Mouse (Mus musculus) hindbrain, embryonic 15.5 days (tissue): Measurements from ENCODE around the gene Adamtsl1. TPM values are rescaled to one million over a fixed set of nuclear protein-coding genes. Genes with fewer than 3 reads are reported as not detected.
A peak's percentile ranks its signal among the peaks of the same experiment; 100 is the strongest.

Experiments used
- ATAC-seq: fragments of 200-750 bp; cut with Nextera tagmentation; 2 replicates; pipeline ENCODE4 v1.8.0; 2017; ENCODE audit warnings: low read depth, moderate number of reproducible peaks, moderate TSS enrichment; ENCODE audit not compliant: low FRiP score
- H3K27ac ChIP-seq: fragments of 300-500 bp; sonication (generic); replicated peaks from 2 replicates; pipeline ENCODE4 v1.5.1; 2015; ENCODE audit warnings: mild to moderate bottlenecking, inconsistent platforms
- H3K27me3 ChIP-seq: fragments of 300-500 bp; sonication (generic); 2 replicates; pipeline ENCODE4 v1.6.1; 2015; ENCODE audit warnings: control low read depth, inconsistent platforms
- H3K36me3 ChIP-seq: fragments of 300-500 bp; sonication (generic); 2 replicates; pipeline ENCODE4 v1.6.1; 2015; ENCODE audit warnings: control low read depth, inconsistent platforms
- H3K4me1 ChIP-seq: fragments of 300-500 bp; sonication (generic); replicated peaks from 2 replicates; pipeline ENCODE4 v1.6.1; 2015; ENCODE audit warnings: control low read depth, inconsistent platforms
- H3K4me2 ChIP-seq: fragments of 300-500 bp; sonication (generic); 2 replicates; pipeline ENCODE4 v1.6.1; 2015; ENCODE audit warnings: moderate library complexity, mild to moderate bottlenecking, inconsistent platforms
- H3K4me3 ChIP-seq: fragments of 300-500 bp; sonication (generic); 2 replicates; pipeline ENCODE4 v1.5.1; 2015; ENCODE audit warnings: mild to moderate bottlenecking, inconsistent platforms
- H3K9ac ChIP-seq: fragments of 300-500 bp; sonication (generic); 2 replicates; pipeline ENCODE4 v1.6.1; 2015; ENCODE audit warnings: inconsistent platforms
- H3K9me3 ChIP-seq: fragments of 300-500 bp; sonication (generic); 2 replicates; pipeline ENCODE4 v1.6.1; 2016; ENCODE audit warnings: control low read depth, inconsistent platforms
- WGBS: fragments of 180-500 bp; shearing (Covaris S2); methylation state at CpG from one replicate; pipeline ENCODE4 v1.1.7; 2015; 5-methylcytosine and 5-hydroxymethylcytosine counted together
- polyA plus RNA-seq: library from polyadenylated mRNA; unstranded; fragments of >200 nt; fragmentation: Nextera tagmentation; extraction: Ambion mirVana; gene quantifications from 2 replicates; pipeline ENCODE4 v1.2.1, GENCODE M21; 2015

Gene Adamtsl1
- polyA plus RNA-seq, 1 experiment from 2014 or later, result 11.8 TPM

- Histone ChIP-seq H3K4me1 (no peaks in the 10 kb centered on the region), H3K36me3 (no peaks in the 10 kb centered on the region), H3K27me3 (no peaks in the 10 kb centered on the region), H3K4me2 (no peak overlapping the region), H3K9me3 (no peaks in the 10 kb centered on the region), H3K27ac (no peak overlapping the region), H3K9ac (no peak overlapping the region), H3K4me3 (no peak overlapping the region)
- 84% methylated on average over 9 of the region's 9 CpGs for WGBS
- ATAC-seq, result no peak
Observed at GRCm38 (mm10) chr4:86408421-86408820, 894.4 kb downstream of the Adamtsl1 start.

- Histone ChIP-seq H3K27ac (no peak overlapping the region), H3K4me3 (no peak overlapping the region), H3K9ac (no peak overlapping the region), H3K9me3 (no peaks in the 10 kb centered on the region), H3K36me3 (no peaks in the 10 kb centered on the region), H3K27me3 (no peaks in the 10 kb centered on the region), H3K4me1 (no peaks in the 10 kb centered on the region), H3K4me2 (no peak overlapping the region)
- 96% methylated on average over 3 of the region's 3 CpGs for WGBS
- no peak for ATAC-seq
Observed at GRCm38 (mm10) chr4:86410946-86411345, 897.0 kb downstream of the Adamtsl1 start.

GRCm38 (mm10) chr4:86413388-86413787 is 899.4 kb downstream of the Adamtsl1 start:
- no peak overlapping the region for H3K9ac ChIP-seq
- H3K27me3 ChIP-seq, result no peaks in the 10 kb centered on the region
- no peak for ATAC-seq
- no peak overlapping the region for H3K4me2 ChIP-seq
- peaks cover 9% of the 10 kb centered on the region; the same call in 1 of the 2 replicates for H3K4me1 ChIP-seq
- H3K27ac ChIP-seq, result no peak overlapping the region
- WGBS, result 22% methylated on average over 3 of the region's 3 CpGs
- H3K36me3 ChIP-seq, result no peaks in the 10 kb centered on the region
- H3K4me3 ChIP-seq, result no peak overlapping the region
- H3K9me3 ChIP-seq, result no peaks in the 10 kb centered on the region

- H3K9ac ChIP-seq, result no peak overlapping the region
- no peak overlapping the region for H3K4me3 ChIP-seq
- H3K9me3 ChIP-seq, result no peaks in the 10 kb centered on the region
- WGBS, result 42% methylated on average over 15 of the region's 15 CpGs
- peak; percentile 71 for ATAC-seq
- peak overlapping the region; percentile 21; the same call in 1 of the 2 replicates for H3K4me2 ChIP-seq
- H3K4me1 ChIP-seq, result peaks cover 9% of the 10 kb centered on the region; the same call in 1 of the 2 replicates
- no peaks in the 10 kb centered on the region for H3K27me3 ChIP-seq
- H3K27ac ChIP-seq, result peak overlapping the region; percentile 30; the same call in 1 of the 2 replicates
- no peaks in the 10 kb centered on the region for H3K36me3 ChIP-seq
Observed at GRCm38 (mm10) chr4:86416401-86417025, 902.5 kb downstream of the Adamtsl1 start.

- WGBS, result 62% methylated on average over 6 of the region's 6 CpGs
- no peaks in the 10 kb centered on the region for H3K27me3 ChIP-seq
- no peak for ATAC-seq
Observed at GRCm38 (mm10) chr4:86422586-86422985, 908.6 kb downstream of the Adamtsl1 start.

GRCm38 (mm10) chr4:86425581-86425980 is 911.6 kb downstream of the Adamtsl1 start:
- no peaks in the 10 kb centered on the region; the same call in 1 of the 2 replicates for H3K4me1 ChIP-seq
- no peak overlapping the region for H3K4me2 ChIP-seq
- ATAC-seq, result no peak
- no peaks in the 10 kb centered on the region for H3K9me3 ChIP-seq
- no peak overlapping the region for H3K4me3 ChIP-seq
- H3K36me3 ChIP-seq, result no peaks in the 10 kb centered on the region
- H3K27ac ChIP-seq, result no peak overlapping the region
- H3K9ac ChIP-seq, result no peak overlapping the region
- 75% methylated on average over 7 of the region's 7 CpGs for WGBS
- H3K27me3 ChIP-seq, result no peaks in the 10 kb centered on the region

More at GRCm38 (mm10) chr4:86422586-86422985, 908.6 kb downstream of the Adamtsl1 start:
- Histone ChIP-seq H3K9ac (no peak overlapping the region), H3K9me3 (no peaks in the 10 kb centered on the region), H3K4me1 (no peaks in the 10 kb centered on the region; the same call in 1 of the 2 replicates), H3K4me3 (no peak overlapping the region), H3K4me2 (no peak overlapping the region), H3K36me3 (no peaks in the 10 kb centered on the region), H3K27ac (no peak overlapping the region)

- H3K9me3 ChIP-seq, result no peaks in the 10 kb centered on the region
- H3K27ac ChIP-seq, result no peak overlapping the region
- no peak overlapping the region for H3K4me2 ChIP-seq
- no peak overlapping the region for H3K9ac ChIP-seq
- no peaks in the 10 kb centered on the region for H3K36me3 ChIP-seq
- WGBS, result 41% methylated on average over 11 of the region's 11 CpGs
- no peaks in the 10 kb centered on the region; the same call in 1 of the 2 replicates for H3K4me1 ChIP-seq
- H3K27me3 ChIP-seq, result no peaks in the 10 kb centered on the region
- ATAC-seq, result 0 out of 2 replicates have a peak, but pooled peaks have one; percentile 38
- H3K4me3 ChIP-seq, result no peak overlapping the region
Observed at GRCm38 (mm10) chr4:86426549-86426948, 912.6 kb downstream of the Adamtsl1 start.

- no peaks in the 10 kb centered on the region for H3K9me3 ChIP-seq
- no peak overlapping the region for H3K4me2 ChIP-seq
- no peak for ATAC-seq
- WGBS, result 71% methylated on average over 5 of the region's 5 CpGs
- no peaks in the 10 kb centered on the region for H3K27me3 ChIP-seq
- no peak overlapping the region for H3K27ac ChIP-seq
- no peaks in the 10 kb centered on the region for H3K36me3 ChIP-seq
- no peak overlapping the region for H3K9ac ChIP-seq
- H3K4me3 ChIP-seq, result no peak overlapping the region
- no peaks in the 10 kb centered on the region; the same call in 1 of the 2 replicates for H3K4me1 ChIP-seq
Observed at GRCm38 (mm10) chr4:86427312-86427711, 913.3 kb downstream of the Adamtsl1 start.

GRCm38 (mm10) chr4:86428091-86428745 is 914.2 kb downstream of the Adamtsl1 start:
- Histone ChIP-seq H3K9me3 (no peaks in the 10 kb centered on the region), H3K27me3 (no peaks in the 10 kb centered on the region), H3K4me1 (no peaks in the 10 kb centered on the region; the same call in 1 of the 2 replicates), H3K4me3 (no peak overlapping the region), H3K27ac (no peak overlapping the region), H3K9ac (no peak overlapping the region), H3K36me3 (no peaks in the 10 kb centered on the region), H3K4me2 (no peak overlapping the region)
- no peak for ATAC-seq
- 94% methylated on average over 6 of the region's 6 CpGs for WGBS

- Histone ChIP-seq H3K27ac (no peak overlapping the region), H3K9ac (no peak overlapping the region), H3K4me1 (no peaks in the 10 kb centered on the region), H3K27me3 (no peaks in the 10 kb centered on the region), H3K36me3 (no peaks in the 10 kb centered on the region), H3K4me3 (no peak overlapping the region), H3K4me2 (no peak overlapping the region), H3K9me3 (no peaks in the 10 kb centered on the region)
- ATAC-seq, result no peak
- WGBS, result 95% methylated on average over 3 of the region's 3 CpGs
Observed at GRCm38 (mm10) chr4:86435631-86436030, 921.7 kb downstream of the Adamtsl1 start.

GRCm38 (mm10) chr4:86436336-86436735 is 922.4 kb downstream of the Adamtsl1 start:
- 93% methylated on average over 3 of the region's 3 CpGs for WGBS
- H3K9ac ChIP-seq, result no peak overlapping the region

GRCm38 (mm10) chr4:86450468-86450867 is 936.5 kb downstream of the Adamtsl1 start:
- Histone ChIP-seq H3K4me2 (no peak overlapping the region), H3K27me3 (no peaks in the 10 kb centered on the region), H3K4me3 (no peak overlapping the region), H3K9ac (no peak overlapping the region), H3K4me1 (no peaks in the 10 kb centered on the region), H3K36me3 (no peaks in the 10 kb centered on the region), H3K9me3 (no peaks in the 10 kb centered on the region), H3K27ac (no peak overlapping the region)
- no peak for ATAC-seq
- WGBS, result 90% methylated on average over 3 of the region's 3 CpGs

More at GRCm38 (mm10) chr4:86436336-86436735, 922.4 kb downstream of the Adamtsl1 start:
- Histone ChIP-seq H3K36me3 (no peaks in the 10 kb centered on the region), H3K4me2 (no peak overlapping the region), H3K9me3 (no peaks in the 10 kb centered on the region), H3K4me3 (no peak overlapping the region), H3K27me3 (no peaks in the 10 kb centered on the region), H3K4me1 (no peaks in the 10 kb centered on the region), H3K27ac (no peak overlapping the region)
- no peak for ATAC-seq
